Mouse (Mus musculus) spleen, adult 10 weeks (tissue): ENCODE results near the gene Scml4. TPM values are rescaled to one million over a fixed set of nuclear protein-coding genes. Genes with fewer than 3 reads are reported as not detected.

ENCODE experiments used
- polyA plus RNA-seq: library from polyadenylated mRNA; stranded (reverse); fragments of 350-450 nt; fragmentation: Illumina TruSeq; extraction: RNeasy Lipid Tissue Mini Kit (QIAGEN cat#74804); gene quantifications from one replicate; pipeline ENCODE4 v1.2.3, GENCODE M21; 2015; ENCODE audit warnings: low replicate concordance; ENCODE audit not compliant: insufficient read depth

Gene Scml4
- polyA plus RNA-seq = 48.0 TPM

GRCm38 (mm10) chr10:42860159-42860911, at the start of gene Scml4:
Scml4 (plus strand) TSS chr10:42860370.

Other genes starting within 250 kb of the Scml4 start
- 102 TPM for gene Sec63, start 98.9 kb upstream of the Scml4 start, polyA plus RNA-seq